ENCODE assay signal across 7 mouse cellular contexts in genomic region chr4:44012376-44013367, GRCm38 (mm10). TPM values are rescaled to one million over a fixed set of nuclear protein-coding genes. Genes with fewer than 3 reads are reported as not detected.
DNase-seq lines count a peak whose midpoint lies in the region; ATAC-seq and TF ChIP-seq lines count a peak whose summit lies in the region.

No protein-coding gene starts in this region.

- TF ChIP-seq CTCF in intestine, postnatal 0 days (IDR thresholded peaks at IDR 0.05; ENCODE audit: low read depth): no peak
- TF ChIP-seq CTCF in small intestine, adult 2 months (IDR thresholded peaks at IDR 0.05; ENCODE audit: extremely low read depth, insufficient read length, insufficient replicate concordance, low read depth, low read length): no peak

- DNase-seq in adrenal gland, adult 8-10 months: peak; percentile 94
- peak; percentile 92 for DNase-seq in embryo, embryonic 9.5 days (ENCODE audit: extremely low spot score)
- DNase-seq in gastrocnemius, postnatal 4 days (ENCODE audit: low spot score in 2 of 2): peak; percentile 72 to 89
- DNase-seq in left cerebral cortex, postnatal 4 days: peak; percentile 96

- ATAC-seq in intestine, postnatal 0 days: peak; percentile 93
- peak; percentile 99 for ATAC-seq in midbrain, embryonic 12.5 days (ENCODE audit: low FRiP score, low read depth)

- peak; percentile 95 for TF ChIP-seq POLR2A in small intestine, adult 2 months (IDR thresholded peaks at IDR 0.05; ENCODE audit: low read depth, low read length)

- WGBS in intestine, postnatal 0 days: under 1% methylated on average over 77 of the region's 77 CpGs
- WGBS in midbrain, embryonic 12.5 days: under 1% methylated on average over 77 of the region's 77 CpGs
- under 1% methylated on average over 77 of the region's 77 CpGs for WGBS in small intestine, adult 2 months

- peak overlapping the region; percentile 72 for H3K4me2 ChIP-seq in intestine, postnatal 0 days (replicated peaks; ENCODE audit: low read depth)
- peak overlapping the region; percentile 95 for H3K4me2 ChIP-seq in midbrain, embryonic 12.5 days (replicated peaks)

- intact Hi-C loops in left cerebral cortex, postnatal 4 days (cut with DNase I): no loop called here

- H3K27ac ChIP-seq in intestine, postnatal 0 days (ENCODE audit: low read depth, low read length): peak overlapping the region; percentile 89
- peak overlapping the region; percentile 64 for H3K27ac ChIP-seq in midbrain, embryonic 12.5 days (replicated peaks)
- H3K27ac ChIP-seq in small intestine, adult 2 months (ENCODE audit: insufficient read depth, low read depth, low read length): peak overlapping the region; percentile 76

- peaks cover 10% of the 10 kb centered on the region; the same call in 1 of the 2 replicates for H3K4me1 ChIP-seq in intestine, postnatal 0 days (replicated peaks; ENCODE audit: control insufficient read depth, insufficient read depth, low read length)
- peaks cover 19% of the 10 kb centered on the region for H3K4me1 ChIP-seq in midbrain, embryonic 12.5 days
- peaks cover 20% of the 10 kb centered on the region for H3K4me1 ChIP-seq in small intestine, adult 2 months (ENCODE audit: control insufficient read depth, insufficient read depth, insufficient read length, low read length)

- H3K27me3 ChIP-seq in intestine, postnatal 0 days (replicated peaks; ENCODE audit: control insufficient read depth, insufficient read depth, low read length): no peaks in the 10 kb centered on the region
- peaks cover 23% of the 10 kb centered on the region for H3K27me3 ChIP-seq in midbrain, embryonic 12.5 days
- H3K27me3 ChIP-seq in small intestine, adult 2 months (ENCODE audit: control insufficient read depth, insufficient read depth, low read length): no peaks in the 10 kb centered on the region

- no peaks in the 10 kb centered on the region for H3K36me3 ChIP-seq in intestine, postnatal 0 days (ENCODE audit: control insufficient read depth, insufficient read depth)
- H3K36me3 ChIP-seq in midbrain, embryonic 12.5 days: no peaks in the 10 kb centered on the region
- H3K36me3 ChIP-seq in small intestine, adult 2 months (ENCODE audit: control insufficient read depth, insufficient read depth, low read length): no peaks in the 10 kb centered on the region

- H3K9ac ChIP-seq in intestine, postnatal 0 days (ENCODE audit: low read depth, low read length): peak overlapping the region; percentile 95
- H3K9ac ChIP-seq in midbrain, embryonic 12.5 days (replicated peaks): peak overlapping the region; percentile 89

- no peaks in the 10 kb centered on the region for H3K9me3 ChIP-seq in intestine, postnatal 0 days (ENCODE audit: control insufficient read depth)
- no peaks in the 10 kb centered on the region for H3K9me3 ChIP-seq in midbrain, embryonic 12.5 days

- H3K4me3 ChIP-seq in intestine, postnatal 0 days (ENCODE audit: low read depth, low read length): peak overlapping the region; percentile 95
- peak overlapping the region; percentile 83 for H3K4me3 ChIP-seq in midbrain, embryonic 12.5 days
- H3K4me3 ChIP-seq in small intestine, adult 2 months (ENCODE audit: low read depth, low read length): peak overlapping the region; percentile 94

RNA-seq across cellular contexts. Expression of gene Clta, which starts 8.4 kb away (rescaled TPM):
- total RNA-seq in adrenal gland, adult 8-10 months (2022): 100 to 1,000 TPM; 165 to 181 (median 177) TPM
- 100 to 1,000 TPM; 158 to 176 TPM for total RNA-seq in gastrocnemius, postnatal 4 days (2021)
- 343 and 352 TPM in 2 replicates for polyA plus RNA-seq in intestine, postnatal 0 days (2015; fragmentation: Nextera tagmentation; extraction: Ambion mirVana)
- 100 to 1,000 TPM; 333 to 337 TPM for total RNA-seq in left cerebral cortex, postnatal 4 days (2021)
- 226 and 233 TPM in 2 replicates for polyA plus RNA-seq in midbrain, embryonic 12.5 days (2016; fragmentation: Nextera tagmentation; extraction: Ambion mirVana)
- 119 and 280 TPM in 2 replicates for polyA plus RNA-seq in small intestine, adult 2 months (2012; rRNA removed)

RNA-seq across cellular contexts. Expression of gene Ccin, which starts 29.4 kb away (rescaled TPM):
- total RNA-seq in adrenal gland, adult 8-10 months (2022): not detected
- under 1 TPM; 0.26 to 0.32 TPM for total RNA-seq in gastrocnemius, postnatal 4 days (2021)
- not detected in 2 replicates for polyA plus RNA-seq in intestine, postnatal 0 days (2015; fragmentation: Nextera tagmentation; extraction: Ambion mirVana)
- under 1 TPM in 1 of 2 experiments, not detected in 1; 0.26 TPM for total RNA-seq in left cerebral cortex, postnatal 4 days (2021)
- not detected in 2 replicates for polyA plus RNA-seq in midbrain, embryonic 12.5 days (2016; fragmentation: Nextera tagmentation; extraction: Ambion mirVana)
- not detected in 2 replicates for polyA plus RNA-seq in small intestine, adult 2 months (2012; rRNA removed)

RNA-seq across cellular contexts. Expression of gene Glipr2, which starts 55.5 kb away (rescaled TPM):
- total RNA-seq in adrenal gland, adult 8-10 months (2022): 1 to 10 TPM; 1.8 to 3.1 (median 2.0) TPM
- total RNA-seq in gastrocnemius, postnatal 4 days (2021): 10 to 100 TPM; 44.4 to 44.5 TPM
- polyA plus RNA-seq in intestine, postnatal 0 days (2015; fragmentation: Nextera tagmentation; extraction: Ambion mirVana): 25.2 and 26.8 TPM in 2 replicates
- 10 to 100 TPM; 11.1 to 14.9 TPM for total RNA-seq in left cerebral cortex, postnatal 4 days (2021)
- polyA plus RNA-seq in midbrain, embryonic 12.5 days (2016; fragmentation: Nextera tagmentation; extraction: Ambion mirVana): 54.6 and 62.9 TPM in 2 replicates
- 3.2 and 9.7 TPM in 2 replicates for polyA plus RNA-seq in small intestine, adult 2 months (2012; rRNA removed)

Comparison
In these comparisons a context has a peak if more than half of its experiments do, and no peak if none do; other contexts are left out.
1. Peak in every context shown above with its lines: DNase-seq, ATAC-seq, H3K4me3 ChIP-seq and H3K27ac ChIP-seq.